In the genomic region with DNA sequence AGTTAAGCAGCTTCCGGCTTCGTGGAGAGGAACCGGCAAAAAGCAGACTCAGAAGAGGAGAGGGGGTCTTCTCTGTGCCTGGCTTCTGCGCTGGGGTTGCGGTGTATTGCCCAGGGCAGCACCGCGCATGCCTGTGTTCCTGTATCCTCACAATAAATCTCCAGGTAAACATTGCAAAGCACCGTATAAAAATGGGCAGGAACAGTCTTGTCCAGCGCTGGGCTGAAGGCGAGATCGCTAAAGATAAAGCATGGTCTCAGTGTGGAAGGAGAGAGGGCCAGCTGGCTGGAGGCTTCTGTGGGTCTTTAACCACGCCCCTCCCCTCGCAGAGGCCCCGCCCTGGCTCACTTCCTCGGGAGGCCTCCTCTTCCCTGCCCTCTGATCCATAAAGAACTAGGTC, we compare ENCODE assay signal across 8 mouse cellular contexts.
A peak's percentile ranks its signal among the peaks of the same experiment; 100 is the strongest.
DNase-seq lines count a peak whose midpoint lies in the region; ATAC-seq lines count a peak whose summit lies in the region.

No protein-coding gene starts in this region.

- H3K4me2 ChIP-seq in embryonic facial prominence, embryonic 12.5 days (replicated peaks) = peak overlapping the region; percentile 53
- H3K4me2 ChIP-seq in limb, embryonic 11.5 days (ENCODE audit: low read depth, severe bottlenecking) = peak overlapping the region; percentile 55
- H3K4me2 ChIP-seq in midbrain, embryonic 11.5 days = peak overlapping the region; percentile 45

- no peak overlapping the region for H3K9ac ChIP-seq in embryonic facial prominence, embryonic 12.5 days
- peak overlapping the region; percentile 31; the same call in 1 of the 2 replicates for H3K9ac ChIP-seq in limb, embryonic 11.5 days (ENCODE audit: low read length)
- peak overlapping the region; percentile 31; the same call in 1 of the 2 replicates for H3K9ac ChIP-seq in midbrain, embryonic 11.5 days (ENCODE audit: low read length)

- H3K4me3 ChIP-seq in embryonic facial prominence, embryonic 12.5 days = peak overlapping the region; percentile 23
- peak overlapping the region; percentile 50 for H3K4me3 ChIP-seq in hindbrain, embryonic 10.5 days
- H3K4me3 ChIP-seq in limb, embryonic 11.5 days (ENCODE audit: low read depth, low read length) = peak overlapping the region; percentile 20
- H3K4me3 ChIP-seq in midbrain, embryonic 11.5 days (ENCODE audit: low read depth, low read length) = peak overlapping the region; percentile 15

- no peaks in the 10 kb centered on the region for H3K9me3 ChIP-seq in embryonic facial prominence, embryonic 12.5 days
- H3K9me3 ChIP-seq in hindbrain, embryonic 10.5 days = no peaks in the 10 kb centered on the region
- no peaks in the 10 kb centered on the region for H3K9me3 ChIP-seq in limb, embryonic 11.5 days (ENCODE audit: control insufficient read depth, low read length)
- H3K9me3 ChIP-seq in midbrain, embryonic 11.5 days (ENCODE audit: control insufficient read depth, low read length) = no peaks in the 10 kb centered on the region

- peak; percentile 44 for DNase-seq in left cerebral cortex, postnatal 4 days
- no peak for DNase-seq in left cerebral cortex, postnatal 14 days (ENCODE audit: low spot score in 2 of 2)
- DNase-seq in hindbrain, embryonic 10.5 days (ENCODE audit: low spot score) = peak; percentile 73
- peak; percentile 71 for DNase-seq in limb, embryonic 11.5 days (ENCODE audit: low spot score)
- DNase-seq in midbrain, embryonic 11.5 days (ENCODE audit: low spot score, missing footprints) = peak; percentile 94
- peak; percentile 85 for DNase-seq in urinary bladder, postnatal 14 days (ENCODE audit: low spot score)
- DNase-seq in right cerebral cortex, adult 2 months (ENCODE audit: low spot score in 2 of 2) = no peak

- peaks cover 13% of the 10 kb centered on the region for H3K27me3 ChIP-seq in embryonic facial prominence, embryonic 12.5 days
- peaks cover 26% of the 10 kb centered on the region for H3K27me3 ChIP-seq in hindbrain, embryonic 10.5 days (ENCODE audit: insufficient read depth, poor library complexity, severe bottlenecking)
- H3K27me3 ChIP-seq in limb, embryonic 11.5 days (ENCODE audit: control insufficient read depth, insufficient read depth, low read length) = peaks cover 3% of the 10 kb centered on the region; the same call in 1 of the 2 replicates
- peaks cover 9% of the 10 kb centered on the region for H3K27me3 ChIP-seq in midbrain, embryonic 11.5 days (ENCODE audit: control insufficient read depth, insufficient read depth, low read length)

- ATAC-seq in embryonic facial prominence, embryonic 12.5 days (ENCODE audit: insufficient number of reproducible peaks, insufficient read depth, low FRiP score, low TSS enrichment) = no peak
- ATAC-seq in limb, embryonic 11.5 days (ENCODE audit: insufficient number of reproducible peaks, low FRiP score, low TSS enrichment, low read depth) = peak; percentile 66; the same call in 1 of the 2 replicates
- peak; percentile 87 for ATAC-seq in midbrain, embryonic 11.5 days (ENCODE audit: low FRiP score)

- H3K27ac ChIP-seq in embryonic facial prominence, embryonic 12.5 days = no peak overlapping the region
- H3K27ac ChIP-seq in hindbrain, embryonic 10.5 days = peak overlapping the region; percentile 82
- H3K27ac ChIP-seq in limb, embryonic 11.5 days (replicated peaks; ENCODE audit: low read depth, low read length) = no peak overlapping the region
- no peak overlapping the region for H3K27ac ChIP-seq in midbrain, embryonic 11.5 days (ENCODE audit: low read depth, low read length)

- H3K36me3 ChIP-seq in embryonic facial prominence, embryonic 12.5 days = no peaks in the 10 kb centered on the region
- H3K36me3 ChIP-seq in hindbrain, embryonic 10.5 days = no peaks in the 10 kb centered on the region
- no peaks in the 10 kb centered on the region for H3K36me3 ChIP-seq in limb, embryonic 11.5 days (ENCODE audit: control insufficient read depth, insufficient read depth, low read length)
- H3K36me3 ChIP-seq in midbrain, embryonic 11.5 days (ENCODE audit: control insufficient read depth, insufficient read depth, low read length) = no peaks in the 10 kb centered on the region

- WGBS in embryonic facial prominence, embryonic 12.5 days = under 1% methylated on average over 15 of the region's 15 CpGs
- 1% methylated on average over 15 of the region's 15 CpGs for WGBS in hindbrain, embryonic 10.5 days
- WGBS in limb, embryonic 11.5 days = 2% methylated on average over 15 of the region's 15 CpGs
- WGBS in midbrain, embryonic 11.5 days = 1% methylated on average over 15 of the region's 15 CpGs

- intact Hi-C loops in left cerebral cortex, postnatal 4 days (cut with DNase I) = no loop called here
- intact Hi-C loops in left cerebral cortex, postnatal 14 days (cut with DNase I) = no loop called here

- peaks cover 7% of the 10 kb centered on the region; the same call in 1 of the 2 replicates for H3K4me1 ChIP-seq in embryonic facial prominence, embryonic 12.5 days
- peaks cover 38% of the 10 kb centered on the region for H3K4me1 ChIP-seq in hindbrain, embryonic 10.5 days (replicated peaks)
- peaks cover 2% of the 10 kb centered on the region; the same call in 1 of the 2 replicates for H3K4me1 ChIP-seq in limb, embryonic 11.5 days (ENCODE audit: control insufficient read depth, insufficient read depth, low read length)
- H3K4me1 ChIP-seq in midbrain, embryonic 11.5 days (ENCODE audit: control insufficient read depth, insufficient read depth, low read length) = peaks cover 18% of the 10 kb centered on the region; the same call in 1 of the 2 replicates

Comparison
In these comparisons a context has a peak if more than half of its experiments do, and no peak if none do; other contexts are left out.
1. DNase-seq: peak in left cerebral cortex, postnatal 4 days (single experiment), hindbrain, embryonic 10.5 days (single experiment), limb, embryonic 11.5 days (single experiment), midbrain, embryonic 11.5 days (single experiment) and urinary bladder, postnatal 14 days (single experiment); none in left cerebral cortex, postnatal 14 days (0 of 2) and right cerebral cortex, adult 2 months (0 of 2).
2. Peak in every context shown above with its lines, with median percentiles within 50 percentile points of each other: H3K4me2 ChIP-seq and H3K4me3 ChIP-seq.